Mouse (Mus musculus) left cerebral cortex, postnatal 4 days (tissue): ENCODE measurements around the gene Ahcy. TPM values are rescaled to one million over a fixed set of nuclear protein-coding genes. Genes with fewer than 3 reads are reported as not detected.
A peak's percentile ranks its signal among the peaks of the same experiment; 100 is the strongest.
"Not testable (repeated sequence)": the region's sequence is repeated elsewhere in the genome, so short reads cannot be mapped to it uniquely, and the experiment has no call there.

ENCODE experiments used
- DNase-seq: peaks from one replicate; pipeline ENCODE4 v3.0.0-alpha.2; 2022
- intact Hi-C: fragments of 180-260 bp; cut with DNase I; formaldehyde crosslinking; loops from one replicate; pipeline ENCODE4 v1.15.1; 2025
- total RNA-seq, 2 experiments: library from RNA; stranded (reverse); gene quantifications; 2 replicates each; pipeline ENCODE4 v1.2.3; 2021

Gene Ahcy
- total RNA-seq, 2 experiments from 2014 or later = 22.0 to 23.0 TPM

DNA sequence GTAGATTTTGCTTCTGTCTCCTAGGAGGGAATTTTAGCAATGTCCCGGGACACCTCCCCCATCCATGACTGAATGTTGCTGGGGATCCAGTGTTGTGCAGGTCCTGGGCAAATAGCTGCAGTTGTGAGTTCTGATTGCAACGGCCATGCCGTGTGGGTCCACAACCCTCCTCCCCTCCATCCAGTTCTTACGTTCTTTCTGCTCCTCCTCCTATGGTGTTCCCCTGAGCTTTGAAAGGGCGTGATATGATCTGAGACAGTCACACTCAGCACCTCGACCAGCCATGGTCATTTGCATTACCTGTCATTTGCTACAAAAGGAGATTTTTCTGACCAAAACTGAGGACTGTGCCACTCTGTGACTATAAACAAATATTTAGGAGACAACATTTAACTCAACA lies 1.4 kb upstream of the Ahcy start:
- intact Hi-C loops = no loop called here
- DNase-seq = no peak

DNA sequence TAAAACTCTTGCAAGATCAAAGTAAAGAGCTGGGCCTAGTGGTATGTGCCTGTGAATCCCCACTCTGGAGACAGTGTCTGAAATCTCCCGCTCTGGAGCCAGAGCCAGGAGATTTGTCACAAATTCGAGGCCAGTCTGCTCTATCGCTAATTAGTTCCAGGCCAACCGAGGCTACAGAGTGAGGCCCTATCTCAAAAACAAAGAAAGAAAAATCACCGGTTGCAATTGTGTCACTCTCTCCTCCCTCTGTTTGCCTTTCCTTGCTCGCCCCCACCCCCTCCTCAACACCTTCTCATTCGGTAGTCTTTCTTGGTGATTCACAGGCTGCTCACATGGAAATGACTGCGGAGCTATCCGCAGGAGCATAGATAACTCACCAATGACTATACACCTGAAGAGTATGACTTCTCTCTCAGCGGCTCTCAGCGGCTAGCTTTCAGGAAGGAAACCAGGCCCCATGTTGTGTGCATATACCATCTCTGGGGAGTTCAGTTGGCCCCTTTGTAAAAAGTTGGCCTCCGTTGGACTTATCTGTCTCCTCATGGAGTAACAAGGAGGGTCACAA lies 551 bp upstream of the Ahcy start:
- intact Hi-C loops = no loop called here
- DNase-seq = no peak

GRCm38 (mm10) chr2:155073347-155073746 lies 950 bp downstream of the Ahcy start:
- DNase-seq = no peak
- intact Hi-C loops = no loop called here

- intact Hi-C loops = no loop called here
- DNase-seq = no peak
Observed at GRCm38 (mm10) chr2:155072353-155073145, 1.7 kb downstream of the Ahcy start.

- intact Hi-C loops = no loop called here
- DNase-seq = no peak
Observed at GRCm38 (mm10) chr2:155071027-155071426, 3.3 kb downstream of the Ahcy start.

DNA sequence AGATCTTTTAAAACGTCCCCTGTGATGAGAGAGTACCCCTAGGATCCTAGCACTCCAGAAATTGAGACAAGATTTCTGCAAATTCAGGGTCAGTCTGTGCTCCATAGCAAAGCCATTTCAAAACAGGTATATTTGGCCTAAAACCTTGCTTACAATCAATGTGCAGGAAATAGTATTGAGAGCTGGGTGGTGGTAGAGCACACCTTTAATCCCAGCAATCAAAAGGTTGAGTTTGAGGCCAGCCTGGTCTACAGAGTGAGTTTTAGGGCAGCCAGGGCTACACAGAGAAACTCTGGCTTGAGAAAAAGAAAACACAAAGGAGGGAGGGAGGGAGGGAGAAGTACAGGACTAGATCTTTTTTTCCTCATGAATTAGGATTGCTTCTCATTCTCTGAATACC lies 16.9 kb downstream of the Ahcy start:
- intact Hi-C loops = no loop called here
- DNase-seq = no peak

DNA sequence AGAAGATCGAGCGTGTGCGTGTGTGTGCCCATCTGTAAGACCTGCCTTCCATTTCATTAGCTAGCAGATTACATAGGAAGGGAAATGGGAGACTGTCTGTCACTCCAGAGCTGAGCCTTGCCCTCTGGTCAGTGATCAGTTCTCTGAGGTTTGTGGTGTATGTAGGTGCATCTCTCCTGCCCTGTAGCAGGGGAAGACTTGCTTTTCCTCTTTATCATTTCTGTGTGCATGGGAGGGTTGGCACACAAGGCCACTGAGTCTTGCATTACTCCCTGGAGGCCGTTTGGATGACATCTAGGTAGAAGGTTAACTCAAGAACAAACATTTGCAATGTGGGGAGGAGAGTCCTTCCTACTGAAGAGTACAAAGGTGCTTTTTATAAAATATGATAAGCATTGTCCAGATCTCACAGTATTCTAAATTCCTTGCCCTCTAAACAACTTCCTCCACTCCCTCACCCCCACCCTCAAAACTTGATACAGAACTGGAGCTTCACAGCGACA lies 18.2 kb downstream of the Ahcy start:
- DNase-seq = no peak
- intact Hi-C loops = no loop called here

GRCm38 (mm10) chr2:155054672-155055071 lies 19.6 kb downstream of the Ahcy start:
- intact Hi-C loops = no loop called here
- DNase-seq = no peak

DNA sequence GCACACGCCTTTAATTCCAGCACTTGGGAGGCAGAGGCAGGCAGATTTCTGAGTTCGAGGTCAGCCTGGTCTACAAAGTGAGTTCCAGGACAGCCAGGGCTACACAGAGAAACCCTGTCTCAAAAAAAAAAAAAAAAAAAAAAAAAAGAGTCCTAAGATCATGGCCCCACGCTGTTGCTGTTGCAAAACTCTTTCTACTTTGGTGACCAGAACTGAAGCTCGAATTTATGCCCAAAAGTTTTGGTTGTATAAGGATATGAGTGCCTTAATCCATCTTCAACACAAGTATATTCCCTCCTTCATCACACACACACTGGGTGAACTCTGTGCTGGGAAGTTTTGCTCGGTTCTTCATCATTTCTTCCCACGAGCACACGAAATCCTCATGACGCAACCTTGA lies 20.8 kb downstream of the Ahcy start:
- DNase-seq, intact Hi-C loops: not testable (repeated sequence)

- intact Hi-C loops = no loop called here
- no peak for DNase-seq
Observed at GRCm38 (mm10) chr2:155052681-155053080, 21.6 kb downstream of the Ahcy start.

DNA sequence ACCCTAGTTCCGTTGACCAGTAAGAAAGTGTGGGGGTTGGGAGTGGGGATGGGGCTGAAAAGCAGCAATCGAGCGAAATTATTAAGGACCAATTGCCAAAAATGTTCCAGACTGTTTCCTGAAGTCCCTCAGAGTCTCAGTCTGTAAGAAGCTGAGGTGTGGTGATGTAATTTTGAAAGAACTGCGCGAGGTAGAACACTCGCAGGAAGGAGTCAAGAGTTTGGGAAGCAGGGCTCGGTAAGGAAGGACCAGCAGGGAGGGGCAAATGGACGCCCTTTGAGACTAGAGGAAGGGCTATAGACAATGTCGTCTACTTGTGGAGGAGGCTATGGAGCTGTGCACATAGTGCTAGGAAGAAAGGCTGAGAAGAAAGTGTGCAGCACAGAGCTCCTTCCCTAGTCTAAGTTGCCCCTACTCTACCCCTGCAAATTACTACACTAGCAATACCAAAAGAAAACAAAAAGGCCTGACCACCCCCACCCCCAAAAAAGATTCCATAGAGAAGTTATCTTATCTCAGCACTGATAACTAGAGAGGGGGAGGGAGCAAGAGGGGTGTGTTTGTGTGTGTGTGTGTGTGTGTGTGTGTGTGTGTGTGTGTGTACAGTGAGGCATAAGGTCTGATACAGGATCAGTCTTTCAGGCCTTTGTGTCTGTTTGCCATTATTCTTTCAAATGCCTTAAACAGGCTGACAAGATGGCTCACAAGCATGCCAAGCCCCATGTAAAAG lies 22.5 kb downstream of the Ahcy start:
- DNase-seq = no peak
- intact Hi-C loops = no loop called here

- intact Hi-C loops = no loop called here
- DNase-seq = peak; percentile 99
Observed at GRCm38 (mm10) chr2:155050504-155051236, 23.6 kb downstream of the Ahcy start.

DNA sequence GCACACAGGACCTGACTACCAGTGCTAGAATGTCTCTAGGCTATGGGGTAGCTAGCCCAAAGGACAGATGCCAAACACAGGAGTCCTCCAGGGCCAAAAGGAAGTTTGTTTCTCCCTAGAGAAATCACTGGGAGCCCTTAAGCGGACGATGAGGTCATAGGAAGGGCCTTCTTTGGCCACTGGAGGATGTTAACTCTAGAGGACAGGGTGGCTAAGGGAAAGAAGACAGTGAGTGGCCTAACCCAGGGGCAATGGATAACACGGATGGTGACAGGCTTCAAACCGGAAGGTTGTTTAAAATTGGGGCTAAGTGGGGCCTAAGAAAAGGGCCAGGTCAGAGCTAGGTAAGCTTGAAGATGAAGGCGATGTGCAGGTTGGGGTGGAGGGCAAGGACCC lies 24.2 kb downstream of the Ahcy start:
- DNase-seq = no peak

DNA sequence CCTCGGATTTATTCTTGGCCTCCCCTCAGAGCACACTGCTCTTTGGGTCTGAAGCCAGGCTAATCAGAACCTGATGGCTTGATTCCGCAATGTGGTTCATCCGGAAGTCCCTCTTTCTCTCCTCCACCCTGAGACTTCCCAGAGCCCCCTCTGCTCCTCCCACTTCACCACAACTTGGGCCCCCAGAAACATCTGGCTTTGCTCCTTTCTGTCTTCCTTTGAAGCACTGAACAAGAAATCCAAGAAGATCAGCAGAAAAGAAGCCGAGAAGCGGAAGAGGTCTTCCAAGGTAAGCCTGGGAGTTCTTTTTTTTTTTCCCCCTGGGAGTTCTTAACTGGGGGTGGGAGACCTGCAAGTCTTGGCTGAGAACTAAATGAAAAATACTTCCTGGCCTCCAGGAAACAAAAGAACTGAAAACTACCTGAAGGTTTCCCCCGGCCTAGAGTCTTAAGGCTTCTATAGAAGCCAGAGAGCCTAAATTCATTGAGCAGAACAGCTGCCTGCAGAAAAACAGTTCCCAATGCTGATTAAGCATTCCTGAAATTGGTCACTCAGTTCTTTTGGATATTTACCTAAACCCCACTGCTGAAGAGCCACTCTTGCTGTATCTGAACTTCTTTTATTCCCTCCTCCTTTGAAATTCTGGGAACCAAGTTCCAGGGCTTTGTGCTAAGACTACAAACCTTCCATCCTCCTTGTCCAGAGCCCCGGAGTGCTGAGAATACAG lies 26.7 kb downstream of the Ahcy start:
- intact Hi-C loops = no loop called here
- DNase-seq = no peak

More for the DNA sequence above, 24.2 kb downstream of the Ahcy start:
- intact Hi-C loops = no loop called here

DNA sequence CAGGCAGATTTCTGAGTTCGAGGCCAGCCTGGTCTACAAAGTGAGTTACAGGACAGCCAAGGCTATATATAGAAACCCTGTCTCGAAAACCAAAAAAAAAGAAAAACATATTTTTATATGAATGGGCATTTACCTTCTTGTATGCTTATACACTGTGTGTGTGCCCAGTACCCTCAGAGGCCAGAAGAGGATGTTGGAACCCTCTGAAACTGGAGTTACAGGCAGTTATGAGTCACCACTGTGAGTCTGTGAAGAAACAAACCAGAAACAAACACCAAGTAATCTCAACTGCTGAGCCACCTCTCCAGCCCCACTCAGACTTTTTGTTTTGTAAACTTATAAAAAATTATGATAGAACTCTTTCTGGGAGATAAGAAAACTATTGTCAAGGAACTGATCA lies 27.5 kb downstream of the Ahcy start:
- intact Hi-C loops = no loop called here
- no peak for DNase-seq

- intact Hi-C loops = no loop called here
Observed at GRCm38 (mm10) chr2:155045075-155045474, 29.2 kb downstream of the Ahcy start.

GRCm38 (mm10) chr2:155044542-155044941 lies 29.8 kb downstream of the Ahcy start:
- DNase-seq = no peak
- intact Hi-C loops = no loop called here

More at GRCm38 (mm10) chr2:155045075-155045474, 29.2 kb downstream of the Ahcy start:
- DNase-seq = no peak

GRCm38 (mm10) chr2:155039956-155040355 lies 34.3 kb downstream of the Ahcy start:
- intact Hi-C loops = no loop called here
- DNase-seq = no peak

GRCm38 (mm10) chr2:155032938-155033710 lies 41.2 kb downstream of the Ahcy start:
- intact Hi-C loops = no loop called here
- DNase-seq = no peak
